Mouse (Mus musculus) C2C12 (cell line): ENCODE results near the gene Lcn9. TPM values are rescaled to one million over a fixed set of nuclear protein-coding genes. Genes with fewer than 3 reads are reported as not detected.

Experiments used
- H3K27me3 ChIP-seq: one replicate; pipeline ENCODE4 v1.6.1; 2011; ENCODE audit not compliant: control insufficient read depth, insufficient read depth, insufficient read length
- H3K36me3 ChIP-seq: one replicate; pipeline ENCODE4 v1.6.1; 2011; ENCODE audit not compliant: control insufficient read depth, insufficient read depth
- H3K4me3 ChIP-seq: one replicate; pipeline ENCODE4 v1.5.1; 2011; ENCODE audit warnings: mild to moderate bottlenecking, control low read depth; ENCODE audit not compliant: poor library complexity, insufficient read depth, severe bottlenecking
- H3K79me2 ChIP-seq: one replicate; pipeline ENCODE4 v1.6.1; 2011; ENCODE audit not compliant: control insufficient read depth, insufficient read depth
- H3K79me3 ChIP-seq: one replicate; pipeline ENCODE4 v1.6.1; 2011; ENCODE audit warnings: low read depth, control low read depth
- H3ac ChIP-seq: one replicate; pipeline ENCODE3; 2011; ENCODE audit warnings: low read depth; ENCODE audit not compliant: control insufficient read depth, insufficient read length
- CEBPB ChIP-seq: IDR thresholded peaks from one replicate; pipeline ENCODE4 v1.6.1; 2011; ENCODE audit warnings: low read depth, mild to moderate bottlenecking, control low read depth, moderate library complexity
- CTCF ChIP-seq: IDR thresholded peaks from one replicate; pipeline ENCODE4 v1.5.1; 2011; ENCODE audit not compliant: control insufficient read depth, insufficient read depth, insufficient read length
- FOSL1 ChIP-seq: IDR thresholded peaks from one replicate; pipeline ENCODE4 v1.8.0; 2011; ENCODE audit warnings: mild to moderate bottlenecking, low read length; ENCODE audit not compliant: poor library complexity, insufficient read depth, severe bottlenecking
- MAX ChIP-seq: IDR thresholded peaks from one replicate; pipeline ENCODE4 v1.6.1; 2011; ENCODE audit warnings: mild to moderate bottlenecking, control low read depth
- MYOD1 ChIP-seq: IDR thresholded peaks from one replicate; pipeline ENCODE4 v1.6.1; 2011; ENCODE audit warnings: low read depth; ENCODE audit not compliant: control insufficient read depth, insufficient read length
- MYOG ChIP-seq: IDR thresholded peaks from one replicate; pipeline ENCODE4 v1.6.1; 2011; ENCODE audit not compliant: control insufficient read depth, insufficient read length; ENCODE audit errors: extremely low read depth
- USF1 ChIP-seq: IDR thresholded peaks from one replicate; pipeline ENCODE4 v1.6.1; 2011; ENCODE audit warnings: low read depth, mild to moderate bottlenecking, control low read depth, moderate library complexity
- polyA plus RNA-seq: library from polyadenylated mRNA; unstranded; fragments of >200 nt; fragmentation: generic; extraction: Trizol; gene quantifications from one replicate; pipeline ENCODE4 v1.2.1, GENCODE M21; 2012; ENCODE audit warnings: missing spikeins

Gene Lcn9
- polyA plus RNA-seq, 1 experiment = not detected

GRCm38 (mm10) chr2:25865412-25865811 lies 42.5 kb downstream of the Lcn9 start:
- Histone ChIP-seq H3K27me3 (peaks cover 19% of the 10 kb centered on the region), H3K4me3 (no peak overlapping the region), H3K36me3 (no peaks in the 10 kb centered on the region), H3K79me2 (no peaks in the 10 kb centered on the region), H3ac (no peak overlapping the region), H3K79me3 (no peaks in the 10 kb centered on the region)
- no peak for TF ChIP-seq MYOG
- no peak for TF ChIP-seq MAX
- no peak for TF ChIP-seq USF1
- TF ChIP-seq CEBPB = no peak
- TF ChIP-seq FOSL1 = no peak
- TF ChIP-seq MYOD1 = no peak
- no peak for TF ChIP-seq CTCF

- Histone ChIP-seq H3ac (no peak overlapping the region), H3K36me3 (no peaks in the 10 kb centered on the region), H3K27me3 (peaks cover 19% of the 10 kb centered on the region), H3K79me3 (no peaks in the 10 kb centered on the region), H3K79me2 (no peaks in the 10 kb centered on the region), H3K4me3 (no peak overlapping the region)
- TF ChIP-seq MYOG (no peak), MAX (no peak), MYOD1 (no peak), USF1 (no peak), CTCF (no peak)
Measured at GRCm38 (mm10) chr2:25866656-25867055, 43.7 kb downstream of the Lcn9 start.

Other genes starting within 250 kb of the Lcn9 start
- 5.7 TPM for gene Mamdc4, start 248.3 kb upstream of the Lcn9 start, polyA plus RNA-seq
- 94.2 TPM for gene Phpt1, start 247.9 kb upstream of the Lcn9 start, polyA plus RNA-seq
- gene Ajm1, start 241.4 kb upstream of the Lcn9 start, polyA plus RNA-seq = 0.29 TPM
- gene Rabl6, start 214.6 kb upstream of the Lcn9 start, polyA plus RNA-seq = 58.9 TPM
- gene Ccdc183, start 205.5 kb upstream of the Lcn9 start, polyA plus RNA-seq = 0.15 TPM
- 12.9 TPM for gene Tmem141, start 201.1 kb upstream of the Lcn9 start, polyA plus RNA-seq
- 0.14 TPM for gene Fcna, start 195.1 kb upstream of the Lcn9 start, polyA plus RNA-seq
- gene Lcn8, start 170.0 kb upstream of the Lcn9 start, polyA plus RNA-seq = not detected
- gene Lcn5, start 165.2 kb upstream of the Lcn9 start, polyA plus RNA-seq = not detected
- not detected for gene Lcn6, start 146.4 kb upstream of the Lcn9 start, polyA plus RNA-seq
- gene Lcn10, start 140.4 kb upstream of the Lcn9 start, polyA plus RNA-seq = not detected
- gene Obp2a, start 123.1 kb upstream of the Lcn9 start, polyA plus RNA-seq = not detected
- 1.0 TPM for gene Bmyc, start 116.4 kb upstream of the Lcn9 start, polyA plus RNA-seq
- gene Obp2b, start 86.1 kb upstream of the Lcn9 start, polyA plus RNA-seq = not detected
- gene Lcn3, start 57.6 kb upstream of the Lcn9 start, polyA plus RNA-seq = not detected
- not detected for gene Lcn11, start 46.1 kb upstream of the Lcn9 start, polyA plus RNA-seq
- gene Gm13539, start 40.9 kb upstream of the Lcn9 start, polyA plus RNA-seq = not detected
- not detected for gene Glt6d1, start 7.3 kb upstream of the Lcn9 start, polyA plus RNA-seq
- not detected for gene Sohlh1, start 24.1 kb downstream of the Lcn9 start, polyA plus RNA-seq
- gene Kcnt1, start 40.6 kb downstream of the Lcn9 start, polyA plus RNA-seq = not detected
- 12.2 TPM for gene Camsap1, start 160.1 kb downstream of the Lcn9 start, polyA plus RNA-seq
- 60.6 TPM for gene Ubac1, start 198.6 kb downstream of the Lcn9 start, polyA plus RNA-seq